Mouse (Mus musculus): ENCODE results near the gene Gm21977.
"Not testable (repeated sequence)": the region's sequence is repeated elsewhere in the genome, so short reads cannot be mapped to it uniquely, and the experiment has no call there.

Gm21977 gene

GRCm38 (mm10) chr14:42853377-42853776 lies at the start of gene Gm21977:
Gene Gm21977 (minus strand): TSS chr14:42853477.
- DNase-seq (ENCODE audit: low spot score in 2 of 2): not testable (repeated sequence)
